In the genomic region with DNA sequence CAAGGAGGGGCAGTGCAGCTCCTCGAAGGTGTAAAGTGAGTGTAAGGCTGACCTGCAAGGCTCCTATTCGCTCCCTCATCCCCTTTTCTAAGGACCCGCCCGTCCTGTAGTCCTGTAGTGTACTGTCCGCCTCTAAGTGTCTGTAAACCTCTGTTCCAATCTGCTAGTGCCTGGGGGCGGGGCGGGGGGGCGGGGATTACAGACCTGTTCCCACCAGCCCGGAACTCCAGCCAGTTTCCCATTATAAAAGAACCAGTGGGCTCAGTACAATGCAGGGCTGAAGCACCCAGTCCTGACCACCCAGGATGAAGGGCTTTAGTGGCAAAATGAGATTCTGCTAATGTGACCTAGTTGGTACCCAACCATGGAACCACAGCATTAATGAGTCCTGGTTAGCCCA, we compare ENCODE assay signal across 8 mouse cellular contexts. TPM values are rescaled to one million over a fixed set of nuclear protein-coding genes. Genes with fewer than 3 reads are reported as not detected.
DNase-seq lines count a peak whose midpoint lies in the region; ATAC-seq lines count a peak whose summit lies in the region.

No protein-coding gene starts in this region.

- no peak for DNase-seq in kidney, adult 11 months
- peak; percentile 39 for DNase-seq in embryonic facial prominence, embryonic 10.5 days (ENCODE audit: low spot score)
- DNase-seq in cerebellum, adult 11 months: no peak
- DNase-seq in B cell, adult 2 months: no peak
- no peak for DNase-seq in right cerebral cortex, postnatal 4 days

- peaks cover 2% of the 10 kb centered on the region; the same call in 1 of the 2 replicates for H3K36me3 ChIP-seq in kidney, embryonic 14.5 days (ENCODE audit: control insufficient read depth, insufficient read depth, low read length)
- peaks cover 41% of the 10 kb centered on the region for H3K36me3 ChIP-seq in embryonic facial prominence, embryonic 10.5 days (replicated peaks)
- H3K36me3 ChIP-seq in hindbrain, embryonic 15.5 days: peaks cover under 1% of the 10 kb centered on the region; the same call in 1 of the 2 replicates
- no peaks in the 10 kb centered on the region for H3K36me3 ChIP-seq in midbrain, embryonic 16.5 days (ENCODE audit: control insufficient read depth, insufficient read depth, low read length)

- no peaks in the 10 kb centered on the region for H3K27me3 ChIP-seq in kidney, embryonic 14.5 days (ENCODE audit: control insufficient read depth, insufficient read depth, low read length)
- no peaks in the 10 kb centered on the region for H3K27me3 ChIP-seq in embryonic facial prominence, embryonic 10.5 days (replicated peaks; ENCODE audit: low read depth, poor library complexity, severe bottlenecking)
- H3K27me3 ChIP-seq in hindbrain, embryonic 15.5 days: no peaks in the 10 kb centered on the region
- no peaks in the 10 kb centered on the region for H3K27me3 ChIP-seq in midbrain, embryonic 16.5 days (ENCODE audit: control insufficient read depth, insufficient read depth, low read depth, low read length)

- peaks cover 22% of the 10 kb centered on the region for H3K4me1 ChIP-seq in kidney, embryonic 14.5 days (ENCODE audit: control insufficient read depth, insufficient read depth, low read length)
- peaks cover 30% of the 10 kb centered on the region for H3K4me1 ChIP-seq in embryonic facial prominence, embryonic 10.5 days
- peaks cover 19% of the 10 kb centered on the region for H3K4me1 ChIP-seq in hindbrain, embryonic 15.5 days (replicated peaks)
- peaks cover under 1% of the 10 kb centered on the region for H3K4me1 ChIP-seq in midbrain, embryonic 16.5 days (ENCODE audit: control insufficient read depth, insufficient read depth, low read length)

- H3K9me3 ChIP-seq in kidney, embryonic 14.5 days (ENCODE audit: control insufficient read depth, low read length): no peaks in the 10 kb centered on the region
- H3K9me3 ChIP-seq in embryonic facial prominence, embryonic 10.5 days: no peaks in the 10 kb centered on the region
- no peaks in the 10 kb centered on the region for H3K9me3 ChIP-seq in hindbrain, embryonic 15.5 days
- H3K9me3 ChIP-seq in midbrain, embryonic 16.5 days (replicated peaks; ENCODE audit: control insufficient read depth, low read length, poor library complexity, severe bottlenecking): no peaks in the 10 kb centered on the region

- peak overlapping the region; percentile 18 for H3K4me2 ChIP-seq in kidney, embryonic 14.5 days (replicated peaks; ENCODE audit: low read depth, low read length)
- H3K4me2 ChIP-seq in hindbrain, embryonic 15.5 days: no peak overlapping the region
- H3K4me2 ChIP-seq in midbrain, embryonic 16.5 days (ENCODE audit: low read length): no peak overlapping the region

- H3K9ac ChIP-seq in kidney, embryonic 14.5 days (ENCODE audit: low read depth, low read length): no peak overlapping the region
- no peak overlapping the region for H3K9ac ChIP-seq in hindbrain, embryonic 15.5 days
- H3K9ac ChIP-seq in midbrain, embryonic 16.5 days (ENCODE audit: low read depth, low read length): no peak overlapping the region

- ATAC-seq in kidney, embryonic 14.5 days (ENCODE audit: low FRiP score, low TSS enrichment): peak; percentile 67
- ATAC-seq in hindbrain, embryonic 15.5 days (ENCODE audit: low FRiP score, low read depth): peak; percentile 57; the same call in 1 of the 2 replicates
- ATAC-seq in midbrain, embryonic 16.5 days: peak; percentile 64

- 22% methylated on average over 9 of the region's 9 CpGs for WGBS in kidney, embryonic 14.5 days
- WGBS in embryonic facial prominence, embryonic 10.5 days: 22% methylated on average over 9 of the region's 9 CpGs
- 29% methylated on average over 9 of the region's 9 CpGs for WGBS in hindbrain, embryonic 15.5 days
- 36% methylated on average over 9 of the region's 9 CpGs for WGBS in midbrain, embryonic 16.5 days

- no peak overlapping the region; the same call in 1 of the 2 replicates for H3K4me3 ChIP-seq in kidney, embryonic 14.5 days (ENCODE audit: low read length)
- peak overlapping the region; percentile 32; the same call in 1 of the 2 replicates for H3K4me3 ChIP-seq in embryonic facial prominence, embryonic 10.5 days
- no peak overlapping the region for H3K4me3 ChIP-seq in hindbrain, embryonic 15.5 days
- no peak overlapping the region for H3K4me3 ChIP-seq in midbrain, embryonic 16.5 days (ENCODE audit: low read depth, low read length)

- H3K27ac ChIP-seq in kidney, embryonic 14.5 days (ENCODE audit: low read depth, low read length): no peak overlapping the region
- H3K27ac ChIP-seq in embryonic facial prominence, embryonic 10.5 days (replicated peaks): peak overlapping the region; percentile 48
- H3K27ac ChIP-seq in hindbrain, embryonic 15.5 days (replicated peaks): peak overlapping the region; percentile 68; the same call in 1 of the 2 replicates
- peak overlapping the region; percentile 38 for H3K27ac ChIP-seq in midbrain, embryonic 16.5 days (ENCODE audit: low read length)

RNA-seq across cellular contexts. Expression of a gene that starts 6.4 kb away (rescaled TPM):
- 43.7 and 47.2 TPM in 2 replicates for polyA plus RNA-seq in kidney, embryonic 14.5 days (2014; fragmentation: Nextera tagmentation; extraction: Ambion mirVana)
- polyA plus RNA-seq in embryonic facial prominence, embryonic 10.5 days (2016; fragmentation: Nextera tagmentation; extraction: Ambion mirVana): 29.7 and 31.0 TPM in 2 replicates
- 37.1 and 39.5 TPM in 2 replicates for polyA plus RNA-seq in hindbrain, embryonic 15.5 days (2015; fragmentation: Nextera tagmentation; extraction: Ambion mirVana)
- 35.4 and 38.7 TPM in 2 replicates for polyA plus RNA-seq in midbrain, embryonic 16.5 days (2015; fragmentation: Nextera tagmentation; extraction: Ambion mirVana)

RNA-seq across cellular contexts. Expression of a gene that starts 12.5 kb away (rescaled TPM):
- not detected in 2 replicates for polyA plus RNA-seq in kidney, embryonic 14.5 days (2014; fragmentation: Nextera tagmentation; extraction: Ambion mirVana)
- polyA plus RNA-seq in embryonic facial prominence, embryonic 10.5 days (2016; fragmentation: Nextera tagmentation; extraction: Ambion mirVana): not detected in 2 replicates
- polyA plus RNA-seq in hindbrain, embryonic 15.5 days (2015; fragmentation: Nextera tagmentation; extraction: Ambion mirVana): not detected in 2 replicates
- polyA plus RNA-seq in midbrain, embryonic 16.5 days (2015; fragmentation: Nextera tagmentation; extraction: Ambion mirVana): not detected in 2 replicates

RNA-seq across cellular contexts. Expression of a gene that starts 27.0 kb away (rescaled TPM):
- polyA plus RNA-seq in kidney, embryonic 14.5 days (2014; fragmentation: Nextera tagmentation; extraction: Ambion mirVana): 17.4 and 21.3 TPM in 2 replicates
- 7.8 and 8.9 TPM in 2 replicates for polyA plus RNA-seq in embryonic facial prominence, embryonic 10.5 days (2016; fragmentation: Nextera tagmentation; extraction: Ambion mirVana)
- 12.2 and 16.4 TPM in 2 replicates for polyA plus RNA-seq in hindbrain, embryonic 15.5 days (2015; fragmentation: Nextera tagmentation; extraction: Ambion mirVana)
- 10.4 and 11.1 TPM in 2 replicates for polyA plus RNA-seq in midbrain, embryonic 16.5 days (2015; fragmentation: Nextera tagmentation; extraction: Ambion mirVana)
